In the genomic region with DNA sequence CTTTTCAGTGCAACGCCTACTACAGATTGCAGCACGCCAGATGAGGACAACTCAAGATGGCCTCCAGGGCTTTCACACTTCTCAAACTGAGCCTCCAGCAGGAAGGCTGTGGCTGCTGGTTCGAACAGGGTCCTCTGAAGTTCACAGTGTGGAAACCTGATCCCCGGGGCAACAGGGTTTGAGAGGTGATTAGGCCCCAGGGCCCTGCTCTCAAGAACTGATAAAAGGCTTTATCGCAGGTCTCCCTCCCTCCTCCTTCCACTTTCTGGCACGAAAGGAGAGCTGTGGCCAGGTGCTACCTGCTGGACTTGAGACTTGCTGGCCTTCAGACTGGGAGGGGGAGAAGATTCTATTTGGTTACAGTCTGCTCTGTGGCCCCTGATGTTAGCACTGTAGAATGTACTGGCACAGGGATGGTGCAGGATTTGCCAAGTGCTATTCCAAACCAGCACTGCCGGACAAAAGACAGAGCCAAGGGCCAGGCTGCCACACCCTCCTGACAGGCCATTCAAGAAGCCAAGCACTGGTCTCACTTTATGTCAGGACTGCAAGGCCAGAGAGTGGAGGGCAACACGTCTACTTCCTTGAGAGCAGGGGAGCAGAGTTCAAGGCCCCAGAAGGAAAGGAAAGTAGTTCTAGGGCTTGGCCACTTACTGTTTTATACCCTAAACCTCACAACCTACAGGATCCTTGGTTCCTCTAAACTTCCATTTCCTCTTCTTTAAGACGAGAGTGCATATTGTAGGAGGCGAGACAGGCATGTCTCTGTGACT, we compare ENCODE assay signal across 11 mouse cellular contexts. TPM values are rescaled to one million over a fixed set of nuclear protein-coding genes. Genes with fewer than 3 reads are reported as not detected.
A peak's percentile ranks its signal among the peaks of the same experiment; 100 is the strongest.
DNase-seq lines count a peak whose midpoint lies in the region; ATAC-seq and TF ChIP-seq lines count a peak whose summit lies in the region.
"Had no signal": no experiment of that assay in that cellular context is flagged by ENCODE, and none has a peak within 500 bp of the region (broad histone marks: within the 10 kb centered on the region; RNA-seq: fewer than 3 reads in every experiment).

No protein-coding gene starts in this region.

- peaks cover 38% of the 10 kb centered on the region for H3K4me1 ChIP-seq in heart, adult 2 months (ENCODE audit: control insufficient read depth, insufficient read depth, low read length)
- H3K4me1 ChIP-seq in ES-E14 (ENCODE audit: control insufficient read depth in 2 of 2, insufficient read depth in 2 of 2, low read length in 2 of 2, poor library complexity in 1 of 2): peaks cover 31 to 72% of the 10 kb centered on the region in 2 experiments
- peaks cover 48% of the 10 kb centered on the region for H3K4me1 ChIP-seq in intestine, embryonic 15.5 days (replicated peaks)

- TF ChIP-seq CTCF in heart, adult 2 months (IDR thresholded peaks at IDR 0.05): no peak

- H3K79me2 ChIP-seq in heart, adult 2 months (replicated peaks; ENCODE audit: control insufficient read depth, insufficient read depth, low read length): no peaks in the 10 kb centered on the region

- no peaks in the 10 kb centered on the region; the same call in 1 of the 2 replicates for H3K36me3 ChIP-seq in heart, adult 2 months (ENCODE audit: control insufficient read depth, insufficient read depth, low read length)
- H3K36me3 ChIP-seq in ES-E14 (ENCODE audit: control insufficient read depth, insufficient read depth, low read length, poor library complexity, severe bottlenecking): peaks cover 6% of the 10 kb centered on the region; the same call in 1 of the 2 replicates
- H3K36me3 ChIP-seq in intestine, embryonic 15.5 days: no peaks in the 10 kb centered on the region
- H3K36me3 ChIP-seq: forebrain, embryonic 15.5 days; neural tube, embryonic 15.5 days had no signal

- intact Hi-C loops in heart, adult 2 months (cut with DNase I): loop anchor here (10.0 kb wide), 1 partner anchor 236 kb away; a partner anchor contains a TSS
- intact Hi-C loops in heart, postnatal 14 days (cut with DNase I): no loop called here

- H3K9me3 ChIP-seq in ES-E14 (ENCODE audit: control insufficient read depth, insufficient read depth, low read depth, low read length): no peaks in the 10 kb centered on the region
- H3K9me3 ChIP-seq in intestine, embryonic 15.5 days: no peaks in the 10 kb centered on the region
- H3K9me3 ChIP-seq: forebrain, embryonic 15.5 days; neural tube, embryonic 15.5 days had no signal

- peak; percentile 76 for ATAC-seq in intestine, embryonic 15.5 days
- peak; percentile 33; the same call in 1 of the 2 replicates for ATAC-seq in monocyte, adult 5-6 weeks (replicated peaks; ENCODE audit: insufficient number of reproducible peaks, low FRiP score, low TSS enrichment, poor library complexity, severe bottlenecking)
- ATAC-seq: forebrain, embryonic 15.5 days had no signal

- no peaks in the 10 kb centered on the region for H3K27me3 ChIP-seq in heart, adult 2 months (ENCODE audit: control insufficient read depth, insufficient read depth, low read length)
- H3K27me3 ChIP-seq in intestine, embryonic 15.5 days (replicated peaks): no peaks in the 10 kb centered on the region
- H3K27me3 ChIP-seq: forebrain, embryonic 15.5 days; neural tube, embryonic 15.5 days had no signal

- H3K4me3 ChIP-seq in heart, adult 2 months: no peak overlapping the region
- no peak overlapping the region for H3K4me3 ChIP-seq in ES-E14 (ENCODE audit: insufficient read depth in 1 of 2, low read depth in 1 of 2, low read length in 2 of 2, poor library complexity in 1 of 2, severe bottlenecking in 1 of 2)
- H3K4me3 ChIP-seq in intestine, embryonic 15.5 days (replicated peaks): no peak overlapping the region
- H3K4me3 ChIP-seq: forebrain, embryonic 15.5 days; neural tube, embryonic 15.5 days had no signal

- WGBS in heart, adult 2 months: 60% methylated on average over 10 of the region's 10 CpGs
- WGBS in intestine, embryonic 15.5 days: 49% methylated on average over 10 of the region's 10 CpGs

- H3K27ac ChIP-seq in heart, adult 2 months: no peak overlapping the region
- no peak overlapping the region for H3K27ac ChIP-seq in ES-E14 (ENCODE audit: insufficient read depth, low read depth, low read length, poor library complexity, severe bottlenecking)
- peak overlapping the region; percentile 75 for H3K27ac ChIP-seq in intestine, embryonic 15.5 days
- H3K27ac ChIP-seq: forebrain, embryonic 15.5 days; neural tube, embryonic 15.5 days had no signal

- TF ChIP-seq EP300 in heart, adult 2 months (IDR thresholded peaks at IDR 0.05; ENCODE audit: insufficient read depth, low read depth, low read length): 0 out of 2 replicates have a peak, but pooled peaks have one; percentile 14

- TF ChIP-seq POLR2A in heart, adult 2 months (IDR thresholded peaks at IDR 0.05; ENCODE audit: insufficient read depth, low read depth, low read length): no peak

- DNase-seq in heart, adult 2 months: peak in 1 of 2 experiments; percentile 65
- DNase-seq in heart, postnatal 14 days: no peak
- no peak for DNase-seq in ES-E14 (ENCODE audit: low read depth, low spot score)
- no peak for DNase-seq in cerebellum, postnatal 36 days
- DNase-seq in testis, postnatal 10 days (ENCODE audit: low spot score): no peak
- DNase-seq in right cerebral cortex, postnatal 4 days: no peak
- DNase-seq: adrenal gland, postnatal 14 days had no signal

- H3K9ac ChIP-seq in heart, adult 2 months (ENCODE audit: low read depth, low read length): no peak overlapping the region
- 0 out of 2 replicates have a peak overlapping the region, but pooled peaks have one; percentile 8 for H3K9ac ChIP-seq in ES-E14 (ENCODE audit: insufficient read depth, low read depth, low read length, poor library complexity, severe bottlenecking)
- H3K9ac ChIP-seq in intestine, embryonic 15.5 days: no peak overlapping the region
- H3K9ac ChIP-seq: forebrain, embryonic 15.5 days; neural tube, embryonic 15.5 days had no signal

- peak overlapping the region; percentile 20; the same call in 1 of the 2 replicates for H3K4me2 ChIP-seq in intestine, embryonic 15.5 days (replicated peaks)
- H3K4me2 ChIP-seq: forebrain, embryonic 15.5 days; neural tube, embryonic 15.5 days had no signal

- in situ Hi-C loops in ES-E14 (cut with MboI; ENCODE audit: low sequenced_read_pairs in 2 of 2, unreplicated experiment in 2 of 2): no loop called here

TF ChIP-seq in ES-E14, 5 proteins besides CTCF, POLR2A, EP300 and RAD21:
- TF ChIP-seq CHD2 (IDR thresholded peaks at IDR 0.05; ENCODE audit: low read depth, low read length): no peak
- no peak for TF ChIP-seq MAFK (IDR thresholded peaks at IDR 0.05; ENCODE audit: insufficient read depth, low read depth, low read length)
- no peak for TF ChIP-seq HCFC1 (IDR thresholded peaks at IDR 0.05; ENCODE audit: borderline replicate concordance, insufficient read depth, low read length)
- TF ChIP-seq ZNF384 (IDR thresholded peaks at IDR 0.05; ENCODE audit: low read depth, low read length): no peak
- no peak for TF ChIP-seq ZC3H11A (IDR thresholded peaks at IDR 0.05; ENCODE audit: borderline replicate concordance, low read depth, low read length)

RNA-seq across cellular contexts. Expression of a gene that starts 18.5 kb away (rescaled TPM):
- 1 to 10 TPM; 3.6 to 5.2 TPM for total RNA-seq in heart, adult 2 months (2021)
- 4.1 and 5.4 TPM in 2 replicates for polyA plus RNA-seq in heart, adult 2 months (2012; rRNA removed)
- 1 to 10 TPM; 9.6 to 9.7 TPM for total RNA-seq in heart, postnatal 14 days (2021)
- 35.7 and 42.7 TPM in 2 replicates for total RNA-seq in ES-E14 (2012; rRNA removed)
- polyA plus RNA-seq in intestine, embryonic 15.5 days (2015; fragmentation: Nextera tagmentation; extraction: Ambion mirVana): 13.6 and 14.9 TPM in 2 replicates
- total RNA-seq in monocyte, adult 5-6 weeks (2017): 350 to 541 TPM (median 365 TPM) in 3 replicates
